Mouse (Mus musculus): ENCODE data around the gene Fam155a.

GRCm38 (mm10) chr8:9535730-9536372, 235.1 kb downstream of the Fam155a start:
- TF ChIP-seq CTCF (conservative IDR thresholded peaks at IDR 0.05 in 1 of 2, IDR thresholded peaks at IDR 0.05 in 1 of 2; ENCODE audit: low read depth in 2 of 2, low read length in 2 of 2), result no peak
- no peak for TF ChIP-seq BHLHE40 (IDR thresholded peaks at IDR 0.05; ENCODE audit: low read depth, low read length)
- TF ChIP-seq NRF1 (IDR thresholded peaks at IDR 0.05; ENCODE audit: low read depth, low read length), result no peak
- TF ChIP-seq MAZ (IDR thresholded peaks at IDR 0.05; ENCODE audit: low read depth, low read length), result no peak
- no peak for TF ChIP-seq MAX (IDR thresholded peaks at IDR 0.05; ENCODE audit: low read length)
- TF ChIP-seq POLR2AphosphoS2 (IDR thresholded peaks at IDR 0.05; ENCODE audit: low read depth, low read length), result no peak
- TF ChIP-seq MXI1 (IDR thresholded peaks at IDR 0.05; ENCODE audit: low read depth, low read length), result no peak
- no peak for TF ChIP-seq SMC3 (IDR thresholded peaks at IDR 0.05; ENCODE audit: low read depth, low read length)
